Mouse (Mus musculus) myocyte (in vitro differentiated cells): ENCODE data around the gene Ror2.

Experiments used
- E2F4 ChIP-seq: IDR thresholded peaks from one replicate; pipeline ENCODE4 v1.6.1; 2011; ENCODE audit warnings: mild to moderate bottlenecking, control low read depth, moderate library complexity; ENCODE audit not compliant: insufficient read depth
- MAX ChIP-seq: IDR thresholded peaks from one replicate; pipeline ENCODE4 v1.6.1; 2011; ENCODE audit warnings: low read depth, mild to moderate bottlenecking, control low read depth
- MYOD1 ChIP-seq, 3 experiments: IDR thresholded peaks; one replicate each; pipeline ENCODE4 v1.6.1; 2011; ENCODE audit warnings: control low read depth in 2 of 3, low read depth in 2 of 3, mild to moderate bottlenecking in 2 of 3, moderate library complexity in 1 of 3; ENCODE audit not compliant: insufficient read length in 2 of 3, control insufficient read depth in 1 of 3
- MYOG ChIP-seq, 3 experiments: IDR thresholded peaks; one replicate each; pipeline ENCODE4 v1.6.1; 2011; ENCODE audit warnings: control low read depth in 2 of 3, low read depth in 2 of 3, mild to moderate bottlenecking in 2 of 3; ENCODE audit not compliant: insufficient read length in 2 of 3, control insufficient read depth in 1 of 3, insufficient read depth in 1 of 3
- POLR2A ChIP-seq: IDR thresholded peaks from one replicate; pipeline ENCODE4 v1.6.1; 2011; ENCODE audit warnings: low read depth, mild to moderate bottlenecking, control low read depth, moderate library complexity; ENCODE audit not compliant: insufficient read length
- POLR2AphosphoS2 ChIP-seq: IDR thresholded peaks from one replicate; pipeline ENCODE4 v1.6.1; 2011; ENCODE audit warnings: low read depth, control low read depth; ENCODE audit not compliant: insufficient read length
- REST ChIP-seq: IDR thresholded peaks from one replicate; pipeline ENCODE4 v1.6.1; 2011; ENCODE audit warnings: mild to moderate bottlenecking, control low read depth, moderate library complexity; ENCODE audit not compliant: insufficient read depth, insufficient read length
- SRF ChIP-seq: IDR thresholded peaks from one replicate; pipeline ENCODE4 v1.6.1; 2011; ENCODE audit warnings: low read depth; ENCODE audit not compliant: control insufficient read depth, insufficient read length
- TCF12 ChIP-seq: IDR thresholded peaks from one replicate; pipeline ENCODE4 v1.6.1; 2011; ENCODE audit warnings: mild to moderate bottlenecking, control low read depth; ENCODE audit not compliant: poor library complexity, insufficient read depth, severe bottlenecking
- TCF3 ChIP-seq: IDR thresholded peaks from one replicate; pipeline ENCODE4 v1.6.1; 2011; ENCODE audit warnings: low read depth, control low read depth; ENCODE audit not compliant: insufficient read length
- USF1 ChIP-seq: IDR thresholded peaks from one replicate; pipeline ENCODE4 v1.6.1; 2011; ENCODE audit warnings: low read depth, mild to moderate bottlenecking, control low read depth, moderate library complexity

DNA sequence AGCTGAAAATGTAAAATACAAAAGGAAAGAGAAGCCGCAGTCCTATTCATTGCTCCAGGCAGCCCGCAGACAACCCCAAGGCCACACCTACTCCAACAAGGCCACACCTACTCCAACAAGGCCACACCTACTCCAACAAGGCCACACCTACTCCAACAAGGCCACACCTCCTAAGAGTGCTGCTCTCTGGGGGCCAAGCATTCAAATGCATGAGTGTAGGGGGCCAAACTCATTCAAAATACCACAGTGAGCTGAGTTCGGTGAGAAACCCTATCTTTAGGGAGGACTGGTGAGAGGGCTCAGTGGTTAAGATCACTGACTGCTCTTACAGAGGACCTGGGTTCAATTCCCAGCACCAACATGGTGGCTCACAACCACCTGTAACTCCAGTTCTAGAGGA lies 60.0 kb downstream of the Ror2 start:
- TF ChIP-seq TCF12, result no peak
- no peak for TF ChIP-seq REST
- TF ChIP-seq POLR2A, result no peak
- TF ChIP-seq USF1, result no peak
- TF ChIP-seq POLR2AphosphoS2, result no peak
- no peak for TF ChIP-seq SRF
- TF ChIP-seq MYOG (IDR thresholded peaks at IDR 0.05; ENCODE audit: control insufficient read depth in 1 of 3, insufficient read depth in 1 of 3, insufficient read length in 2 of 3, low read depth in 2 of 3), result no peak
- TF ChIP-seq MYOD1 (IDR thresholded peaks at IDR 0.05; ENCODE audit: control insufficient read depth in 1 of 3, insufficient read length in 2 of 3, low read depth in 2 of 3), result no peak
- TF ChIP-seq E2F4, result no peak
- no peak for TF ChIP-seq TCF3
- TF ChIP-seq MAX, result no peak
